Mouse (Mus musculus) kidney, adult 2 months (tissue): ENCODE measurements at regions not wholly inside any gene's neighbourhood (a gene's known extent, or its start where the extent isn't known, plus 50 kb on each side); places are given as distances from the start of the nearest gene placed in this dataset.

Source experiments
- DNase-seq: peaks from one replicate; pipeline ENCODE4 v3.0.0; 2021
- H3K27ac ChIP-seq: fragments of 200-500 bp; 2 replicates; pipeline ENCODE4 v1.5.1; 2012; ENCODE audit warnings: low read depth, low read length, control low read depth, inconsistent platforms; ENCODE audit not compliant: insufficient read depth
- H3K27me3 ChIP-seq: fragments of 200-500 bp; replicated peaks from 2 replicates; pipeline ENCODE4 v1.6.1; 2012; ENCODE audit warnings: mild to moderate bottlenecking, moderate library complexity, low read length, inconsistent platforms; ENCODE audit not compliant: control insufficient read depth, insufficient read depth
- H3K36me3 ChIP-seq: fragments of 200-500 bp; 2 replicates; pipeline ENCODE4 v1.6.1; 2012; ENCODE audit warnings: mild to moderate bottlenecking, moderate library complexity, low read length, inconsistent platforms; ENCODE audit not compliant: control insufficient read depth, insufficient read depth
- H3K4me1 ChIP-seq: fragments of 200-500 bp; 2 replicates; pipeline ENCODE4 v1.6.1; 2011; ENCODE audit warnings: low read length; ENCODE audit not compliant: control insufficient read depth, insufficient read depth
- H3K4me3 ChIP-seq: fragments of 200-500 bp; 2 replicates; pipeline ENCODE4 v1.5.1; 2011; ENCODE audit warnings: mild to moderate bottlenecking, low read depth, low read length, control low read depth; ENCODE audit not compliant: insufficient read depth
- CTCF ChIP-seq: fragments of 200-500 bp; conservative IDR thresholded peaks from 2 replicates; pipeline ENCODE4 v1.5.1; 2011; ENCODE audit warnings: low read depth, mild to moderate bottlenecking, control low read depth, low read length, moderate library complexity, mixed read lengths; ENCODE audit not compliant: insufficient read depth, insufficient read length
- POLR2A ChIP-seq: fragments of 200-500 bp; IDR thresholded peaks from one replicate; pipeline ENCODE4 v1.6.1; 2011; ENCODE audit warnings: low read depth, low read length, control low read depth
- WGBS: fragments of 180-500 bp; shearing (Covaris S2); methylation state at CpG from one replicate; pipeline ENCODE4 v1.1.7; 2018; 5-methylcytosine and 5-hydroxymethylcytosine counted together

- Histone ChIP-seq H3K4me3 (no peak overlapping the region), H3K27ac (no peak overlapping the region), H3K4me1 (no peaks in the 10 kb centered on the region), H3K36me3 (no peaks in the 10 kb centered on the region), H3K27me3 (no peaks in the 10 kb centered on the region)
- DNase-seq, result no peak
- no peak for TF ChIP-seq POLR2A
- TF ChIP-seq CTCF, result no peak
- WGBS, result 92% methylated on average over 2 of the region's 2 CpGs
Measured at GRCm38 (mm10) chr1:55836750-55837149, 431.0 kb downstream of the Plcl1 start.

GRCm38 (mm10) chr1:55837366-55837765 is 431.6 kb downstream of the Plcl1 start:
- Histone ChIP-seq H3K36me3 (no peaks in the 10 kb centered on the region), H3K27me3 (no peaks in the 10 kb centered on the region), H3K27ac (no peak overlapping the region), H3K4me3 (no peak overlapping the region), H3K4me1 (no peaks in the 10 kb centered on the region)
- no peak for TF ChIP-seq CTCF
- no peak for TF ChIP-seq POLR2A
- no peak for DNase-seq

- peak; percentile 61 for DNase-seq
- TF ChIP-seq POLR2A (no peak), CTCF (peak; percentile 72)
- no peak overlapping the region for H3K27ac ChIP-seq
- H3K4me3 ChIP-seq, result no peak overlapping the region
- WGBS, result 0% methylated on average over 2 of the region's 2 CpGs
- H3K4me1 ChIP-seq, result no peaks in the 10 kb centered on the region
- H3K36me3 ChIP-seq, result no peaks in the 10 kb centered on the region
- no peaks in the 10 kb centered on the region for H3K27me3 ChIP-seq
Measured at GRCm38 (mm10) chr1:55838168-55838567, 432.4 kb downstream of the Plcl1 start.

GRCm38 (mm10) chr1:55848806-55849205 is 443.1 kb downstream of the Plcl1 start:
- peak; percentile 12 for DNase-seq
- no peaks in the 10 kb centered on the region for H3K4me1 ChIP-seq
- 64% methylated on average over 3 of the region's 3 CpGs for WGBS
- TF ChIP-seq POLR2A (no peak), CTCF (no peak)
- H3K27ac ChIP-seq, result no peak overlapping the region
- H3K27me3 ChIP-seq, result no peaks in the 10 kb centered on the region
- H3K36me3 ChIP-seq, result no peaks in the 10 kb centered on the region
- H3K4me3 ChIP-seq, result no peak overlapping the region

- TF ChIP-seq POLR2A, result no peak
- TF ChIP-seq CTCF, result no peak
- H3K36me3 ChIP-seq, result no peaks in the 10 kb centered on the region
- no peak for DNase-seq
- H3K27ac ChIP-seq, result no peak overlapping the region
- H3K27me3 ChIP-seq, result no peaks in the 10 kb centered on the region
- no peak overlapping the region for H3K4me3 ChIP-seq
- no peaks in the 10 kb centered on the region for H3K4me1 ChIP-seq
Measured at GRCm38 (mm10) chr1:55852354-55852753, 446.6 kb downstream of the Plcl1 start.

- no peak for DNase-seq
- Histone ChIP-seq H3K27ac (no peak overlapping the region), H3K36me3 (no peaks in the 10 kb centered on the region), H3K27me3 (no peaks in the 10 kb centered on the region), H3K4me3 (no peak overlapping the region), H3K4me1 (no peaks in the 10 kb centered on the region)
- 72% methylated on average over 3 of the region's 3 CpGs for WGBS
- TF ChIP-seq POLR2A (no peak), CTCF (no peak)
Measured at GRCm38 (mm10) chr1:55859113-55859512, 453.4 kb downstream of the Plcl1 start.

GRCm38 (mm10) chr1:55863113-55863512 is 457.4 kb downstream of the Plcl1 start:
- Histone ChIP-seq H3K36me3 (no peaks in the 10 kb centered on the region), H3K4me1 (no peaks in the 10 kb centered on the region), H3K27ac (no peak overlapping the region), H3K4me3 (no peak overlapping the region), H3K27me3 (no peaks in the 10 kb centered on the region)
- WGBS, result 66% methylated on average over 3 of the region's 3 CpGs
- no peak for DNase-seq
- no peak for TF ChIP-seq CTCF
- TF ChIP-seq POLR2A, result no peak

- 66% methylated on average over 4 of the region's 4 CpGs for WGBS
- H3K27me3 ChIP-seq, result no peaks in the 10 kb centered on the region
- TF ChIP-seq CTCF, result no peak
- TF ChIP-seq POLR2A, result no peak
- H3K27ac ChIP-seq, result no peak overlapping the region
- H3K4me1 ChIP-seq, result no peaks in the 10 kb centered on the region
- H3K36me3 ChIP-seq, result no peaks in the 10 kb centered on the region
- no peak for DNase-seq
- no peak overlapping the region for H3K4me3 ChIP-seq
Measured at GRCm38 (mm10) chr1:55865274-55865673, 459.6 kb downstream of the Plcl1 start.
